Mouse (Mus musculus): ENCODE measurements at regions not wholly inside any gene's neighbourhood (a gene's known extent, or its start where the extent isn't known, plus 50 kb on each side); places are given as distances from the start of the nearest gene placed in this dataset.

- TF ChIP-seq CTCF (IDR thresholded peaks at IDR 0.05; ENCODE audit: insufficient read depth, low read length) (no peak), POLR2A (IDR thresholded peaks at IDR 0.05; ENCODE audit: borderline replicate concordance, extremely low read depth, low read depth, low read length) (no peak)
These were observed 198.5 kb downstream of the Fam84b start for GRCm38 (mm10) chr15:60655113-60655512.

All from lung, adult 2 months (tissue).